Mouse (Mus musculus): Measurements from ENCODE around the gene Aqr. TPM values are rescaled to one million over a fixed set of nuclear protein-coding genes. Genes with fewer than 3 reads are reported as not detected.

Aqr gene
- polyA plus RNA-seq, 1 experiment from 2014 or later: 54.9 TPM

DNA sequence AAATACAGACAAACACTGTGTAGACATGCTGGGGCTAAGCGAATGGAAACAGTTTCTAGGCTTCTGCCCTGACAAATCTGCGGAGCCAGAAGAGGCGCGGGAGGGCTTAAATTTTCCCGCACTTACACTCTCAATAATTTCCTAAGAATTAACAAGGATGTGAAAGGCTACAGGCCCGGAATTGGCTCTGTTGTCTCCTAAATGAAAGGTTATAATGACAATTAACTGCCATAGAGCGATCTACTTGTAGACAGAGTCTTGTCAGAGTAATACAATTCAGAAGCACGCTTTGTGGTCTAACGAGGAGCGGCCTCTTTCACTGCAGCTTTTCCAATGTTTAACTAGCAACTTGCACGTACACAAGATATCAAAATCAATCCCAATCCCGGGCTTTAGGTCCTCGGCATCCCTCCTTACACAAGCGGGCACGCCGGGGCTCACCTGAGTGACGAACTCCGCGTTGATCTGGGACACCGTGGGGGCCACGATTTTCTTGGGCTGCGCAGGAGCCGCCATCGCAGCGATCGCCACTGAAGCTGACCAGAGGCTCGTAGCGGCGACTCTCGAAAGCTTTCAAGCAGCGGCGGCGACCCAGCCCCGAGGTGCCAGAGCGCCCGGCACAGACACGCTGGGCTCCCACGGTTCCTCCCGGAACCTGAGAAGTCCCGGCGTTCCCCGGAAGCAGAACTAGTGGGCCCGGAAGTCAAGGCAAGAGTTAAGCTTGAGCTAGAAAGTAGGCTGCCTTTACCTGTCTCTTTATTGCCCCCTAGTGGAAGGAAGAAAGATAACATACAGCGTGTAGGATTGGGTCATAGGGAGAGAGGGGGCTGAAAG lies 12.0 kb downstream of the Aqr start:
- peak overlapping the region; percentile 87 for H3K9ac ChIP-seq (replicated peaks)
- H3K4me2 ChIP-seq: peak overlapping the region; percentile 84
- no peaks in the 10 kb centered on the region for H3K9me3 ChIP-seq
- H3K4me1 ChIP-seq (replicated peaks): peaks cover 9% of the 10 kb centered on the region
- H3K27ac ChIP-seq: 0 out of 2 replicates have a peak overlapping the region, but pooled peaks have one; percentile 35
- peaks cover 21% of the 10 kb centered on the region for H3K36me3 ChIP-seq
- H3K4me3 ChIP-seq (replicated peaks): peak overlapping the region; percentile 90
- peak; percentile 92 for ATAC-seq (ENCODE audit: insufficient number of reproducible peaks, insufficient read depth, low FRiP score, low TSS enrichment, low read depth)
- WGBS: 1% methylated on average over 44 of the region's 44 CpGs
- H3K27me3 ChIP-seq: no peaks in the 10 kb centered on the region; the same call in 1 of the 2 replicates

DNA sequence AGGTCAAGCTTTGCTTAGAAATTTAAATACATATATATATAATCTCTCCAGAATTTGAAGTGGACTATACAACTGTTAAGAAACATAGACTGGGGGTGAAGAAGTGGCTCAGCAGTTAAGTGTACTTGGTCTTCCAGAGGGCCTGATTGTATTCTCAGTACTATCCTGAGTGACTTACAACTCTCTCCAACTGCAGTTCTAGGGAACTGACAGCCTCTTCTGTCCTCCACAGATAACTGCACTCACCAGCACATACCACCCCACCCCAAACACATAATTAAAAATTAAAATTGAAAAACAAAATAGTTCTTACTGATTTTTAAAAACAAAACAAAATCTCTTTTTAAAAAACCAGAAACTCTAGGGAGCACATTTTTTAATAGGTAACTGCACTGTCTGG lies 13.6 kb downstream of the Aqr start:
- H3K4me1 ChIP-seq (replicated peaks): peaks cover 9% of the 10 kb centered on the region
- H3K27ac ChIP-seq: no peak overlapping the region
- no peak overlapping the region for H3K4me3 ChIP-seq (replicated peaks)
- no peaks in the 10 kb centered on the region; the same call in 1 of the 2 replicates for H3K27me3 ChIP-seq
- no peak overlapping the region for H3K9ac ChIP-seq (replicated peaks)
- H3K4me2 ChIP-seq: no peak overlapping the region
- ATAC-seq (ENCODE audit: insufficient number of reproducible peaks, insufficient read depth, low FRiP score, low TSS enrichment, low read depth): no peak
- H3K36me3 ChIP-seq: peaks cover 31% of the 10 kb centered on the region
- no peaks in the 10 kb centered on the region for H3K9me3 ChIP-seq

DNA sequence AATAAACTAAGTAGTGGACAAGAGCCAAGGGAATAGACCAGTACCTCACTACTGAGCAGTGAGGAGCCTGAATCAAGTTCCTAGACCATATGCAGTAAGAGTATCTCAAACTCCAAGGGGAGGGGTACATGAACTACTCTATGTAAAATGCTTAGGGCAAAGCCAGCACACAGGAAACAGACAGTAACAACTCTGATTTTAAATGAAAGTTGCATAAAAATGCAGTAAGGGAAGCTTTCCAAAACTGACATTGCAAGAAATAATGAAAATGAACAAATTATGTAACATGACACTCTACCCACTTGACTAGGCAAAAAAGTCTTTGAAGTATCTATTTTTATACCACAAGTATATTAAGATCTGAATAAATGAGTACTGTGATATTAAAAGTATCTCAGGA lies 19.0 kb downstream of the Aqr start:
- no peaks in the 10 kb centered on the region for H3K27me3 ChIP-seq
- H3K4me3 ChIP-seq (replicated peaks): no peak overlapping the region
- H3K36me3 ChIP-seq: peaks cover 73% of the 10 kb centered on the region
- H3K9ac ChIP-seq (replicated peaks): no peak overlapping the region
- H3K4me1 ChIP-seq (replicated peaks): no peaks in the 10 kb centered on the region
- H3K9me3 ChIP-seq: no peaks in the 10 kb centered on the region
- H3K4me2 ChIP-seq: no peak overlapping the region
- no peak overlapping the region for H3K27ac ChIP-seq
- no peak for ATAC-seq (ENCODE audit: insufficient number of reproducible peaks, insufficient read depth, low FRiP score, low TSS enrichment, low read depth)

DNA sequence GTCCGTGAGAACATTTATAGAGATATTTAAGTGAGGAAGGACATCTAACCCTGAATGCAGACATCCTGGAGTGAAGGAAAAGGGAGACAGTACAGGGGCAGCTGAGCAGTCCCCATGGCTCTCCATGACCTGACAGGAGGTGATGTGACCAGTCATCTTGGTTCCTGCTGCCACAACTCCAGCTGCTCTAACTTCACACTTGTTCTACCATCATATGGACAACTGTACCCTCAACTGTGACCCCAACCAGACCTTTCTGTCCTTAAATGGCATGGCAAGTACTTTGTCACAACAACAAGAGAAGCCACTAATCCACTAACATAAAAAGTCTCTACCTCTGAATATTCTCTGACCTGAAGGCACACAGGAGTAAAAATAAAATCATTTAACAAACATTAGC lies 24.8 kb downstream of the Aqr start:
- Histone ChIP-seq H3K36me3 (peaks cover 84% of the 10 kb centered on the region), H3K9ac (replicated peaks) (no peak overlapping the region)
- 97% methylated on average over 1 of the region's 1 CpGs for WGBS

DNA sequence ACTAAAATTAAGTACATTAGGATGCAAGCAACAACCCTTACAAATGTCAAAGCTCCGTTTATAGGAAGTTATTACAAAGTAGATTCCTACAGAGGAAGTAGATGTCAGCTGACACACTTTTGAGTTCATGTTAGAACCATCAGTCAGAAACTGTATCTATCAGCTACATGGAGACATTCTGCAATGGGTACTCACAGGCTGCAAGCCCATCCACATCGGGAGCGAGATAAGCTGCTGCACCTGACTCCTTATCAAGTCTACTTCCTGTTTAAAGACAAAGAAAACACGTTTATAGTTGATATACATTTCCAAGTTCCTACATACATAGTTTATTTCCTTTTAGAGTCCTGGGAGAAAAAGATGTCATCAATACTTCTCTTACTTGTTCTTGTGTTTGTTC lies 29.5 kb downstream of the Aqr start:
- Histone ChIP-seq H3K4me2 (no peak overlapping the region), H3K4me3 (replicated peaks) (no peak overlapping the region), H3K27me3 (no peaks in the 10 kb centered on the region), H3K27ac (no peak overlapping the region), H3K4me1 (replicated peaks) (no peaks in the 10 kb centered on the region), H3K9ac (replicated peaks) (no peak overlapping the region), H3K36me3 (peaks cover 87% of the 10 kb centered on the region), H3K9me3 (no peaks in the 10 kb centered on the region)
- no peak for ATAC-seq (ENCODE audit: insufficient number of reproducible peaks, insufficient read depth, low FRiP score, low TSS enrichment, low read depth)
- 89% methylated on average over 4 of the region's 4 CpGs for WGBS

More for the DNA sequence above, 24.8 kb downstream of the Aqr start:
- Histone ChIP-seq H3K4me2 (no peak overlapping the region), H3K27ac (no peak overlapping the region), H3K4me3 (replicated peaks) (no peak overlapping the region), H3K27me3 (no peaks in the 10 kb centered on the region), H3K4me1 (replicated peaks) (no peaks in the 10 kb centered on the region), H3K9me3 (no peaks in the 10 kb centered on the region)
- ATAC-seq (ENCODE audit: insufficient number of reproducible peaks, insufficient read depth, low FRiP score, low TSS enrichment, low read depth): no peak

DNA sequence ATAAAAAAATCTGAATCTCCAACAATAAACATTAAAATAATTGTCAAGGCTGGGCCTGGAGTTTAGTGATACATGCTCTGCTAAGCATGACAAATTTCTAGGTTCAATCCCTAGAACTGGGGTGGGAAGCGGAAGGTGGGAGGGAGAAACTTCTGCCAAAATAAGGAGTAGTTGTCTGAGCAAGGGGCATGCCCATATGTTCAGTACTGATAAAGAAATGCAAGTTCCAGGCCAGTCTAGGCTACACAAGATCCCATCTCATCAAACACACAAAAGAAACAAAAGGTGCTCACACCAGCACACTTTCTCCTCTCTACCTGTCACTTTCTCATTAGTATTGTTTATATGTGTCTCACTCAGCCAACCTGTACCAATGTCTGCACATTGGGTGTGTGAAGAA lies 30.2 kb downstream of the Aqr start:
- H3K9ac ChIP-seq (replicated peaks): no peak overlapping the region
- peaks cover 89% of the 10 kb centered on the region for H3K36me3 ChIP-seq
- H3K27ac ChIP-seq: no peak overlapping the region
- no peaks in the 10 kb centered on the region for H3K4me1 ChIP-seq (replicated peaks)
- ATAC-seq (ENCODE audit: insufficient number of reproducible peaks, insufficient read depth, low FRiP score, low TSS enrichment, low read depth): no peak
- H3K27me3 ChIP-seq: no peaks in the 10 kb centered on the region
- 91% methylated on average over 1 of the region's 1 CpGs for WGBS
- H3K4me2 ChIP-seq: no peak overlapping the region
- H3K4me3 ChIP-seq (replicated peaks): no peak overlapping the region
- H3K9me3 ChIP-seq: no peaks in the 10 kb centered on the region

DNA sequence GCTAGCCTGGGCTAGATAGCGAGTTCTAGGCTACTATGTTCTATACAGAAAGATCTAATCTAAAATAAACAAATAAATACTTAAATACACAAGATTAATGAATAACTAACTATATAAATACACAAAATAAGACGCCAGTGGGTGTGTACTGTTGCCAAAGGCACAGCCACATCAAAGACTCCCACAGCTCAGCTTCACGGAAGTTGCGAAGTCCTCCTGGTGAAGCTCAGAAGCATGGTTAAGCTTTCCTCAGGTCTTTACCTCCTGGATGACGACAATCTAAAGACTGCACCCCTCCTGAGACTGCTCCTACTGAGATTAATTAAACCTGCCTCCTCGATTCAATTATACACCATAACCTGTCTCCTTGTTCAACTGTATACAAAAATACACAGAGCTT lies 33.6 kb downstream of the Aqr start:
- no peak overlapping the region for H3K27ac ChIP-seq
- H3K9ac ChIP-seq (replicated peaks): no peak overlapping the region
- no peak overlapping the region for H3K4me2 ChIP-seq
- WGBS: 92% methylated on average over 6 of the region's 6 CpGs
- no peak for ATAC-seq (ENCODE audit: insufficient number of reproducible peaks, insufficient read depth, low FRiP score, low TSS enrichment, low read depth)
- no peaks in the 10 kb centered on the region for H3K9me3 ChIP-seq
- H3K4me1 ChIP-seq (replicated peaks): no peaks in the 10 kb centered on the region
- H3K27me3 ChIP-seq: no peaks in the 10 kb centered on the region
- H3K36me3 ChIP-seq: peaks cover 89% of the 10 kb centered on the region
- no peak overlapping the region for H3K4me3 ChIP-seq (replicated peaks)

DNA sequence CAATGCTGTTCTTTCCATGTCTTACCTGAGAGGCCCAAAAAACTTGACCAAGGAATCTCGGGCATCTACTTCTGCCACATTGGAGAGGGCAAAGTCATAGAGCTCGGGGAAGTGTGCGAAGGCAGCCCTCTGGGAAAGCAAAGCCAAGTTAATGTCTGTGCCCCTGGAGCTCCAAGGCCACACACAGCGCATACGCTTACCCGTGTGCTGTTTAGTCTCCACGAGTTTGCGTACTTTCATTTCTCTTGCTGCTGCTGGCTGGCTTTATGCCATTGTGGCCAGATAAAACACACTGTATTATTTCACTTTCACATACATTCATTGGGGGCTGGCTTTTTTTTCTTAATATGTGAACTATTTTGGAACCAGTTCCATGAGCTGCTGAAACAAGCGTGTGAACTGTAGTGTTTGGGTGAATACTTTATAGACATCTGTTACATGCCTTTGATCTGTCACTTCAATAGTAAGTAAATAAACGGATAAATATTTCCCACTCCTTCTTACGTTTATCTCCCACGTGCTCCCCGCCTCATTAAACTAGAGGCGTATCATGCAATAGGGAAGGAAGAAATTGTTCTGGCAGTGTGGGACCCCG lies 39.9 kb downstream of the Aqr start:
- H3K4me3 ChIP-seq (replicated peaks): no peak overlapping the region
- H3K4me1 ChIP-seq (replicated peaks): no peaks in the 10 kb centered on the region
- H3K9me3 ChIP-seq: no peaks in the 10 kb centered on the region
- H3K27ac ChIP-seq: no peak overlapping the region
- H3K4me2 ChIP-seq: no peak overlapping the region
- no peak for ATAC-seq (ENCODE audit: insufficient number of reproducible peaks, insufficient read depth, low FRiP score, low TSS enrichment, low read depth)
- 89% methylated on average over 15 of the region's 15 CpGs for WGBS
- no peak overlapping the region for H3K9ac ChIP-seq (replicated peaks)
- H3K36me3 ChIP-seq: peaks cover 86% of the 10 kb centered on the region
- no peaks in the 10 kb centered on the region for H3K27me3 ChIP-seq

DNA sequence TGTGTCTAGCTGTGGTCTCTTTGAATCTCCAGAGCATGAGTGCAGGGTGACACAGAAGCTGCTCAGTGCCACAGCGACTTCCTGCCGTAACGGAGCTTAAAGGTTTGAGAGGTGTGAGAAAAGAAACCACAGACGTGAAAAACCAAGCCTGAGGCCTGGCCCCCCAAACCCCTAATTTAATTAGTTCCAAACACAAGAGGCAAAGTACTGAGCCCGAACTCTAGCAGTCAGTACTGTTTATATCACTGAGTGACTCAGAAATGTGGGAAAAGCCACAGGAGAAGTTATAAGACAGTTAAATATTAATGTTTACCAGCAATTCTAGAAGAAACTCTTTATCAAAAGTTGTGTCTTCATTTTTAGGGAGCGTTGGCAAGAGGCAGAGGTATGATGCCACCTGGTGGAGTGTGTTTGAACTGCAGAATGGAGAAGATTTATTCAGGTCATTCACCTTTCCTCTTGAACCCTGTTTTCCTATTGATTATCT lies 41.5 kb downstream of the Aqr start:
- Histone ChIP-seq H3K4me3 (replicated peaks) (no peak overlapping the region), H3K9me3 (no peaks in the 10 kb centered on the region), H3K4me2 (no peak overlapping the region), H3K4me1 (replicated peaks) (no peaks in the 10 kb centered on the region), H3K36me3 (peaks cover 87% of the 10 kb centered on the region), H3K27ac (no peak overlapping the region), H3K27me3 (no peaks in the 10 kb centered on the region), H3K9ac (replicated peaks) (no peak overlapping the region)
- no peak for ATAC-seq (ENCODE audit: insufficient number of reproducible peaks, insufficient read depth, low FRiP score, low TSS enrichment, low read depth)
- WGBS: 65% methylated on average over 6 of the region's 6 CpGs

DNA sequence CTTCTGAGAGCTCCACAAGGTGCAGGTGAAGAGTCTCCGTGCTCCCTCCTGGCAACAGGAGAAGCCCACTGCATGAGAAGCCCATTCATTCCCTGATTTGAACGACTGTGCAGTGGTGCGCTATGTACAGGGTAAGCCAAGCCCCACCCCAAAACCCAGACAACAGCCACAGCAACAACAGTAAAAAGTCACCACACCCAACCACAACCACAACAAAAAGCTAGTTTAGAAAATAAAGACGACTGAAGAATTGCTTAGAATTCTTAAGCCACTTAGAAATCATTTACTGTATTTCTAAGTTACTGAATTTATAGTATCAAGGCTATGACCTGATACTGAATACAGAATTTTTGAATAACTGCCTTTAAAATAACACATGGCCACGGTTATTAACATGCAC lies 41.9 kb downstream of the Aqr start:
- Histone ChIP-seq H3K4me3 (replicated peaks) (no peak overlapping the region), H3K9me3 (no peaks in the 10 kb centered on the region), H3K36me3 (peaks cover 87% of the 10 kb centered on the region), H3K4me1 (replicated peaks) (no peaks in the 10 kb centered on the region), H3K27ac (no peak overlapping the region), H3K27me3 (no peaks in the 10 kb centered on the region), H3K4me2 (no peak overlapping the region), H3K9ac (replicated peaks) (no peak overlapping the region)
- WGBS: 89% methylated on average over 5 of the region's 5 CpGs
- no peak for ATAC-seq (ENCODE audit: insufficient number of reproducible peaks, insufficient read depth, low FRiP score, low TSS enrichment, low read depth)

DNA sequence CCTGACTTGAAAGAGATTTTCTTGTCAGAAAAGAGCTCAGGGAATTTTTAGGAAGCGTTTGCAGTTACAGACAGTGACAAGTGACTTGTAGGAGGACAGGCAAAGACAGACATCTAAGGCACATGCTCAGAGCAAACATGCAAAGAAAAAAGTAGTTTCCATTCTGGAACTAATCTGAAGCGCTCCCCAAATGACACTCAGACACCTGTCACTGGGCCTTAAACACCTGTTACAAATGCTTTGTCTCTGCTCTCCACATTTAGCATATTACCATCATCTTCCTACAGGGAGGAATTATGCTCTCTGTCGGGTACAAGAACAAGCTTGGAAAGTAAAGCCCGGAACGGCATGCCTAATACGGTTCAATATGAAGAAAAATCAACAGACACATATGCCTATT lies 43.0 kb downstream of the Aqr start:
- WGBS: 92% methylated on average over 6 of the region's 6 CpGs
- no peak overlapping the region for H3K4me2 ChIP-seq
- peaks cover 87% of the 10 kb centered on the region for H3K36me3 ChIP-seq
- no peak overlapping the region for H3K4me3 ChIP-seq (replicated peaks)
- no peaks in the 10 kb centered on the region for H3K9me3 ChIP-seq
- no peaks in the 10 kb centered on the region for H3K4me1 ChIP-seq (replicated peaks)
- no peaks in the 10 kb centered on the region for H3K27me3 ChIP-seq
- H3K27ac ChIP-seq: no peak overlapping the region
- ATAC-seq (ENCODE audit: insufficient number of reproducible peaks, insufficient read depth, low FRiP score, low TSS enrichment, low read depth): no peak
- no peak overlapping the region for H3K9ac ChIP-seq (replicated peaks)

All from limb, embryonic 12.5 days (tissue).